Mouse (Mus musculus) embryo, embryonic 11.5 days (tissue): Measurements from ENCODE around the gene Gca.
"Not testable (repeated sequence)": the region's sequence is repeated elsewhere in the genome, so short reads cannot be mapped to it uniquely, and the experiment has no call there.

Experiments
- DNase-seq: peaks from one replicate; pipeline ENCODE4 v3.0.0-alpha.2; 2012; ENCODE audit warnings: low read depth, low spot score

Gca gene

GRCm38 (mm10) chr2:62669848-62670247, 5.8 kb downstream of the Gca start:
- DNase-seq, result no peak

GRCm38 (mm10) chr2:62670301-62670700, 6.2 kb downstream of the Gca start:
- no peak for DNase-seq

- no peak for DNase-seq
Measured at GRCm38 (mm10) chr2:62670767-62671166, 6.7 kb downstream of the Gca start.

- no peak for DNase-seq
Measured at GRCm38 (mm10) chr2:62672788-62673187, 8.7 kb downstream of the Gca start.

GRCm38 (mm10) chr2:62681667-62682066, 17.6 kb downstream of the Gca start:
- DNase-seq, result no peak

- no peak for DNase-seq
Measured at GRCm38 (mm10) chr2:62684989-62685595, 21.0 kb downstream of the Gca start.

GRCm38 (mm10) chr2:62685934-62686333, 21.8 kb downstream of the Gca start:
- DNase-seq, result no peak

- no peak for DNase-seq
Measured at GRCm38 (mm10) chr2:62706313-62706712, 42.2 kb downstream of the Gca start.

GRCm38 (mm10) chr2:62709633-62710032, 45.5 kb downstream of the Gca start:
- no peak for DNase-seq

- DNase-seq, result not testable (repeated sequence)
Measured at GRCm38 (mm10) chr2:62714362-62714761, 50.3 kb downstream of the Gca start.

- DNase-seq, result no peak
Measured at GRCm38 (mm10) chr2:62715260-62715659, 51.2 kb downstream of the Gca start.

GRCm38 (mm10) chr2:62717270-62717669, 53.2 kb downstream of the Gca start:
- no peak for DNase-seq

GRCm38 (mm10) chr2:62718411-62718810, 54.3 kb downstream of the Gca start:
- no peak for DNase-seq

GRCm38 (mm10) chr2:62725946-62726345, 61.9 kb downstream of the Gca start:
- DNase-seq, result no peak

- DNase-seq, result no peak
Measured at GRCm38 (mm10) chr2:62727732-62728131, 63.6 kb downstream of the Gca start.

GRCm38 (mm10) chr2:62730671-62731070, 66.6 kb downstream of the Gca start:
- DNase-seq, result no peak

GRCm38 (mm10) chr2:62743098-62743497, 79.0 kb downstream of the Gca start:
- no peak for DNase-seq
